Mouse (Mus musculus) hindbrain, embryonic 14.5 days (tissue): Measurements from ENCODE around the gene Pkp3. TPM values are rescaled to one million over a fixed set of nuclear protein-coding genes. Genes with fewer than 3 reads are reported as not detected.

Experiments used
- ATAC-seq: fragments of 200-750 bp; cut with Nextera tagmentation; 2 replicates; pipeline ENCODE4 v1.8.0; 2017; ENCODE audit warnings: moderate number of reproducible peaks, mild to moderate bottlenecking, moderate TSS enrichment, moderate library complexity; ENCODE audit not compliant: low FRiP score
- DNase-seq: peaks from one replicate; pipeline ENCODE4 v3.0.0-alpha.2; 2015; ENCODE audit warnings: low spot score
- H3K27ac ChIP-seq: fragments of 300-500 bp; sonication (generic); 2 replicates; pipeline ENCODE4 v1.5.1; 2014; ENCODE audit warnings: mild to moderate bottlenecking, moderate library complexity
- H3K27me3 ChIP-seq: fragments of 300-500 bp; sonication (generic); 2 replicates; pipeline ENCODE4 v1.6.1; 2014; ENCODE audit warnings: mild to moderate bottlenecking, low read length, mixed read lengths; ENCODE audit not compliant: control insufficient read depth, insufficient read depth
- H3K36me3 ChIP-seq: fragments of 300-500 bp; sonication (generic); replicated peaks from 2 replicates; pipeline ENCODE4 v1.6.1; 2014; ENCODE audit not compliant: control insufficient read depth, insufficient read depth
- H3K4me1 ChIP-seq: fragments of 300-500 bp; sonication (generic); replicated peaks from 2 replicates; pipeline ENCODE4 v1.6.1; 2014; ENCODE audit warnings: antibody characterized with exemption, low read length, mixed read lengths; ENCODE audit not compliant: control insufficient read depth, insufficient read depth
- H3K4me2 ChIP-seq: fragments of 300-500 bp; sonication (generic); replicated peaks from 2 replicates; pipeline ENCODE4 v1.6.1; 2014; ENCODE audit warnings: mild to moderate bottlenecking, moderate library complexity
- H3K4me3 ChIP-seq: fragments of 300-500 bp; sonication (generic); replicated peaks from 2 replicates; pipeline ENCODE4 v1.5.1; 2014; ENCODE audit warnings: mild to moderate bottlenecking, low read length
- H3K9ac ChIP-seq: fragments of 300-500 bp; sonication (generic); 2 replicates; pipeline ENCODE4 v1.6.1; 2014
- H3K9me3 ChIP-seq: fragments of 300-500 bp; sonication (generic); 2 replicates; pipeline ENCODE4 v1.6.1; 2016; ENCODE audit warnings: low read length; ENCODE audit not compliant: control insufficient read depth
- WGBS: fragments of 180-500 bp; shearing (Covaris S2); extraction: QIAGEN DNeasy Blood & Tissue Kit; methylation state at CpG from one replicate; pipeline ENCODE4 v1.1.7; 2014; 5-methylcytosine and 5-hydroxymethylcytosine counted together
- polyA plus RNA-seq: library from polyadenylated mRNA; unstranded; fragments of >200 nt; fragmentation: Nextera tagmentation; extraction: Ambion mirVana; gene quantifications from 2 replicates; pipeline ENCODE4 v1.2.1, GENCODE M21; 2014

Gene Pkp3
- polyA plus RNA-seq, 1 experiment from 2014 or later, result not detected

- WGBS, result 28% methylated on average over 5 of the region's 5 CpGs
- peak; percentile 74 for DNase-seq
- ATAC-seq, result peak; percentile 71; the same call in 1 of the 2 replicates
- Histone ChIP-seq H3K27ac (peak overlapping the region; percentile 26; the same call in 1 of the 2 replicates), H3K9ac (no peak overlapping the region), H3K27me3 (no peaks in the 10 kb centered on the region), H3K4me1 (no peaks in the 10 kb centered on the region), H3K4me2 (no peak overlapping the region), H3K4me3 (no peak overlapping the region), H3K36me3 (no peaks in the 10 kb centered on the region), H3K9me3 (no peaks in the 10 kb centered on the region)
Measured at GRCm38 (mm10) chr7:141041661-141042060, 36.4 kb upstream of the Pkp3 start.

DNA sequence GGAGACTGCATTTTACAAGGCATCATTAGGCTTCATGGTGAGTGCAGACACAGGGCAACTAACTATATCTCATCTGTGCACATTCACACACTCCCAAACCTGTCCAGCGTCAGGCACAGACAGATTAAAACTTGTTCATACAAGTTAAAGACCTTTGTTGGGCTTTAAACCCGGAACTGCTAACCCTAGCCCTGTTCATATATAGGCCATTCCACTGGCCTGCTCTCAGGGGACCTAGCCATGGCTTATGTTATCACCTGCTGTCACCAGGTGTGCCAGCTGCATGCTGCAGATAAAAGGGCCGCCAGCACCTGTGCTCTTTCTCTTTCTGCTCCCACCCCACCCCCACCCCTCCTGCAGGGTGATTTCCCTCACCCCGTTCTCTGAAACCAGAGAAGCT is 35.5 kb upstream of the Pkp3 start:
- H3K36me3 ChIP-seq, result no peaks in the 10 kb centered on the region
- DNase-seq, result no peak
- no peak overlapping the region for H3K4me2 ChIP-seq
- 71% methylated on average over 4 of the region's 4 CpGs for WGBS
- peaks cover 5% of the 10 kb centered on the region; the same call in 1 of the 2 replicates for H3K4me1 ChIP-seq
- no peak overlapping the region for H3K4me3 ChIP-seq
- ATAC-seq, result no peak
- H3K27ac ChIP-seq, result no peak overlapping the region
- no peaks in the 10 kb centered on the region for H3K9me3 ChIP-seq
- H3K9ac ChIP-seq, result no peak overlapping the region
- no peaks in the 10 kb centered on the region for H3K27me3 ChIP-seq

- H3K27me3 ChIP-seq, result no peaks in the 10 kb centered on the region
- H3K4me3 ChIP-seq, result no peak overlapping the region
- H3K4me2 ChIP-seq, result peak overlapping the region; percentile 94; the same call in 1 of the 2 replicates
- ATAC-seq (no peak), DNase-seq (no peak)
- H3K4me1 ChIP-seq, result peaks cover 6% of the 10 kb centered on the region
- no peaks in the 10 kb centered on the region for H3K9me3 ChIP-seq
- H3K27ac ChIP-seq, result peak overlapping the region; percentile 58
- no peaks in the 10 kb centered on the region for H3K36me3 ChIP-seq
- H3K9ac ChIP-seq, result no peak overlapping the region
- 72% methylated on average over 6 of the region's 6 CpGs for WGBS
Measured at GRCm38 (mm10) chr7:141046931-141047580, 31.0 kb upstream of the Pkp3 start.

DNA sequence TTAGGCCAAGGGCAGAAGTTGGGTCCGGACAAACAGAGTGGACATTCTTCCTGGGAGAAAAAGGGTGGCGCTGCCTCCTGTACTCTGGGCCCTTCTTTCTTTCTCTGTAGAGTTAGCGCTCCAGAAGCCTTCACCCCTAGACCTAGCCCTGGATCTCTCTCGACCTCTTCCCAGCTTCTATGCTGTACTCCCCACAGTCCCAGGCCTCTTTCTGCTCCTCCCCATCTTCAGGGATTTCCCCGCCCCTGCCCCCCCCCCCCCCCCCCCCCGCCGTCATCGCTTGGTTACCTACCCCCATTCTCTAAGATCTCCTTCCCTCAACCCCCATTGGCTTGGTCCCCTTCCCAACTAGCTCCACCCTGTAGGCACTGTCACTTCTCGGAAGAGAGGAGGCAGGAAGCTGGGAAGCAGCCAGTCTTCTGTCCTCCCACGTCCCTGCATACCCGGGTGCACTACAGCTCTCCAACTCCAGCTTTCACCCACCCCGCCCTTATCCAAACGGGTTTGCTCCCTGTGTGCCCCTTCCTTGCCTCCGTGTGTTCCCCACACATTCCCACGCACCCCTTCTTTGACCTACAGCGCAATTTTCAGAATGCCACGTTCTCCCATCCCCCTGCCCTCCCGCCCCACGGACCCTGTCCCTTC is 30.3 kb upstream of the Pkp3 start:
- H3K36me3 ChIP-seq, result no peaks in the 10 kb centered on the region
- H3K4me2 ChIP-seq, result peak overlapping the region; percentile 94
- H3K9me3 ChIP-seq, result no peaks in the 10 kb centered on the region
- H3K9ac ChIP-seq, result peak overlapping the region; percentile 67
- peak overlapping the region; percentile 73 for H3K27ac ChIP-seq
- peak; percentile 86 for ATAC-seq
- H3K4me3 ChIP-seq, result peak overlapping the region; percentile 36
- H3K27me3 ChIP-seq, result no peaks in the 10 kb centered on the region
- peak; percentile 55 for DNase-seq
- 7% methylated on average over 15 of the region's 19 CpGs for WGBS
- peaks cover 6% of the 10 kb centered on the region for H3K4me1 ChIP-seq

DNA sequence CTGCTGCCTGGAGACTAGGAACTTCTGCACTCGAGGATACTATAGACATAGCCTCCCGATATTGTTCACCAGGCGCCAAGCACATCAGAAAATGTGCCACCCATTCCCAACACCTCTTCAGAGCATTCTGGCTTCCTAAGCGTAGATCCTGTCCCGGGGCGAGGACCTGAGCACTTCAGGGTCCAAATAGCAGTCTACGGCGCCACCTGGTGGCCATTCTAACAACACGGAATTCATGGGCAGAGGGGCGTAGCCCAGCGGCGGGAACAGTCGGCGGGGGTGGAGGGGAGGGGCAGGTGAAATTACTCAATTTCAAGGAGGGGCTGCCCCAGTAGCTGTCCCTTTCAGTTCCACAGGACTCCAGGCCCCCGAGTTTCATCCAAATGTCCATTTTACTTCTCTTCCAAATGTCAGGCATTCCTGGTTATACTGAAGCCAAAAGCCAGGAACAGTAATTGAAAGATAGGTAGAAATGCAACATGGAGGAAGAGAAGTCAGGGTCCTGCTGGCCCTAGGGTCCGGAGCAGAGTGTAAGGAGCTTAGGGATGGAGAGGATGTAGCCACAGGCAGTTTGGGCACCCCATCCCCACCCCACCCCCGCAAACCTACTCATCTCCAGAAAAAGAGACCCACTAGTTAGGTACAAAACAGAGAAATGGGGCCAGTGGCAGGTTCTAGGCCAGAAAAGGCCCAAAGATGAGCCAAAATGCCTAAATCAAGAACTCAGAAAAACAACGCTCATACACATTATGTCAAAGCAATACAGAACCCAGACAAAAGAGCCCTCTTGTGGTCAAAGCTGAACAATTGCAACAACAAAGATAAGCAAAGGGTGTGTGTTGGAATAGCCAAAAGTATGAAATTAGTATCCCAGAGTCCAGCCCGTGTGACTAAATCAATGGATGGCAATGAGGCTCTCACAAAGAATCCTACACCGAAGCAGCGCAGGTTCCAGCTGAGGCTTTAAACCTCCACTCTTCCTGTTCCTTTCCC is 29.5 kb upstream of the Pkp3 start:
- Histone ChIP-seq H3K36me3 (no peaks in the 10 kb centered on the region), H3K27me3 (no peaks in the 10 kb centered on the region), H3K4me3 (peak overlapping the region; percentile 36), H3K9ac (peak overlapping the region; percentile 67), H3K4me1 (peaks cover 6% of the 10 kb centered on the region), H3K27ac (peak overlapping the region; percentile 73), H3K4me2 (peak overlapping the region; percentile 94), H3K9me3 (no peaks in the 10 kb centered on the region)
- ATAC-seq, result peak; percentile 91
- 11% methylated on average over 21 of the region's 21 CpGs for WGBS
- peak; percentile 92 for DNase-seq

- no peaks in the 10 kb centered on the region for H3K36me3 ChIP-seq
- H3K4me2 ChIP-seq, result no peak overlapping the region
- no peak overlapping the region for H3K27ac ChIP-seq
- peaks cover 6% of the 10 kb centered on the region for H3K4me1 ChIP-seq
- no peaks in the 10 kb centered on the region for H3K27me3 ChIP-seq
- H3K4me3 ChIP-seq, result no peak overlapping the region
- ATAC-seq (peak; percentile 19; the same call in 1 of the 2 replicates), DNase-seq (no peak)
- no peak overlapping the region for H3K9ac ChIP-seq
- WGBS, result 91% methylated on average over 2 of the region's 2 CpGs
- H3K9me3 ChIP-seq, result no peaks in the 10 kb centered on the region
Measured at GRCm38 (mm10) chr7:141049326-141049725, 28.7 kb upstream of the Pkp3 start.

- no peak for DNase-seq
- no peaks in the 10 kb centered on the region for H3K36me3 ChIP-seq
- H3K4me1 ChIP-seq, result peaks cover 6% of the 10 kb centered on the region
- 65% methylated on average over 17 of the region's 17 CpGs for WGBS
- no peaks in the 10 kb centered on the region for H3K27me3 ChIP-seq
- H3K9ac ChIP-seq, result no peak overlapping the region
- H3K9me3 ChIP-seq, result no peaks in the 10 kb centered on the region
- H3K27ac ChIP-seq, result no peak overlapping the region
- ATAC-seq, result no peak
- no peak overlapping the region for H3K4me2 ChIP-seq
- H3K4me3 ChIP-seq, result no peak overlapping the region
Measured at GRCm38 (mm10) chr7:141051060-141051685, 26.8 kb upstream of the Pkp3 start.

GRCm38 (mm10) chr7:141052016-141052415 is 26.0 kb upstream of the Pkp3 start:
- no peak overlapping the region for H3K27ac ChIP-seq
- ATAC-seq (no peak), DNase-seq (no peak)
- WGBS, result 92% methylated on average over 4 of the region's 4 CpGs
- no peak overlapping the region for H3K4me3 ChIP-seq
- H3K27me3 ChIP-seq, result no peaks in the 10 kb centered on the region
- H3K36me3 ChIP-seq, result no peaks in the 10 kb centered on the region
- peaks cover 6% of the 10 kb centered on the region for H3K4me1 ChIP-seq
- no peak overlapping the region for H3K9ac ChIP-seq
- H3K9me3 ChIP-seq, result no peaks in the 10 kb centered on the region
- H3K4me2 ChIP-seq, result no peak overlapping the region
